ENCODE assay signal across 8 mouse cellular contexts in genomic region chr12:31170546-31171160, GRCm38 (mm10).
DNase-seq lines count a peak whose midpoint lies in the region; ATAC-seq and TF ChIP-seq lines count a peak whose summit lies in the region.

No protein-coding gene starts in this region.

- DNase-seq in frontal cortex, adult 2 months (ENCODE audit: extremely low spot score in 1 of 2, low spot score in 1 of 2) = peak; percentile 87 to 88
- DNase-seq in left cerebral cortex, adult 2 months (ENCODE audit: extremely low spot score in 1 of 2, low spot score in 2 of 2) = peak; percentile 58 to 72
- DNase-seq in right cerebral cortex, postnatal 14 days = peak; percentile 53

- no peaks in the 10 kb centered on the region for H3K4me1 ChIP-seq in forebrain, embryonic 13.5 days
- no peaks in the 10 kb centered on the region for H3K4me1 ChIP-seq in forebrain, embryonic 15.5 days
- peaks cover 6% of the 10 kb centered on the region; the same call in 1 of the 2 replicates for H3K4me1 ChIP-seq in kidney, embryonic 15.5 days

- H3K4me3 ChIP-seq in forebrain, embryonic 13.5 days = no peak overlapping the region
- H3K4me3 ChIP-seq in forebrain, embryonic 15.5 days = no peak overlapping the region
- H3K4me3 ChIP-seq in C2C12 (ENCODE audit: insufficient read depth, poor library complexity, severe bottlenecking) = no peak overlapping the region
- no peak overlapping the region for H3K4me3 ChIP-seq in left cerebral cortex, adult 2 months
- no peak overlapping the region for H3K4me3 ChIP-seq in kidney, embryonic 15.5 days (replicated peaks)

- no peaks in the 10 kb centered on the region for H3K27me3 ChIP-seq in forebrain, embryonic 13.5 days
- no peaks in the 10 kb centered on the region for H3K27me3 ChIP-seq in forebrain, embryonic 15.5 days
- no peaks in the 10 kb centered on the region for H3K27me3 ChIP-seq in C2C12 (ENCODE audit: control insufficient read depth, insufficient read depth, insufficient read length)
- no peaks in the 10 kb centered on the region for H3K27me3 ChIP-seq in kidney, embryonic 15.5 days

- H3K4me2 ChIP-seq in forebrain, embryonic 13.5 days = no peak overlapping the region
- H3K4me2 ChIP-seq in forebrain, embryonic 15.5 days (replicated peaks) = no peak overlapping the region
- no peak overlapping the region for H3K4me2 ChIP-seq in kidney, embryonic 15.5 days

- H3K9me3 ChIP-seq in forebrain, embryonic 13.5 days (replicated peaks) = no peaks in the 10 kb centered on the region
- no peaks in the 10 kb centered on the region for H3K9me3 ChIP-seq in forebrain, embryonic 15.5 days
- no peaks in the 10 kb centered on the region for H3K9me3 ChIP-seq in kidney, embryonic 15.5 days (replicated peaks)

- H3ac ChIP-seq in C2C12 (ENCODE audit: control insufficient read depth, insufficient read length, low read depth) = no peak overlapping the region

- 0 out of 2 replicates have a peak, but pooled peaks have one; percentile 33 for ATAC-seq in forebrain, embryonic 13.5 days
- no peak for ATAC-seq in forebrain, embryonic 15.5 days (replicated peaks)
- ATAC-seq in megakaryocyte, adult 5-6 weeks (ENCODE audit: poor library complexity, severe bottlenecking) = no peak
- ATAC-seq in kidney, embryonic 15.5 days (replicated peaks; ENCODE audit: low FRiP score) = no peak

- intact Hi-C loops in left cerebral cortex, adult 2 months (cut with DNase I) = loop anchor here (1.0 to 5.0 kb wide), 2 partner anchors 97 to 132 kb away; no protein-coding TSS in a partner anchor

- H3K79me3 ChIP-seq in C2C12 (ENCODE audit: low read depth) = no peaks in the 10 kb centered on the region

- H3K9ac ChIP-seq in forebrain, embryonic 13.5 days = no peak overlapping the region
- no peak overlapping the region for H3K9ac ChIP-seq in forebrain, embryonic 15.5 days (replicated peaks)
- no peak overlapping the region for H3K9ac ChIP-seq in kidney, embryonic 15.5 days

- H3K36me3 ChIP-seq in forebrain, embryonic 13.5 days (ENCODE audit: poor library complexity, severe bottlenecking) = no peaks in the 10 kb centered on the region
- no peaks in the 10 kb centered on the region for H3K36me3 ChIP-seq in forebrain, embryonic 15.5 days
- no peaks in the 10 kb centered on the region for H3K36me3 ChIP-seq in C2C12 (ENCODE audit: control insufficient read depth, insufficient read depth)
- H3K36me3 ChIP-seq in kidney, embryonic 15.5 days = no peaks in the 10 kb centered on the region

- WGBS in forebrain, embryonic 13.5 days = 87% methylated on average over 10 of the region's 10 CpGs
- 73% methylated on average over 10 of the region's 10 CpGs for WGBS in forebrain, embryonic 15.5 days
- WGBS in kidney, embryonic 15.5 days = 81% methylated on average over 10 of the region's 10 CpGs

- H3K27ac ChIP-seq in forebrain, embryonic 13.5 days = no peak overlapping the region
- no peak overlapping the region for H3K27ac ChIP-seq in forebrain, embryonic 15.5 days (replicated peaks)
- no peak overlapping the region; the same call in 1 of the 2 replicates for H3K27ac ChIP-seq in left cerebral cortex, adult 2 months
- H3K27ac ChIP-seq in kidney, embryonic 15.5 days = no peak overlapping the region

- no peak for TF ChIP-seq CTCF in C2C12 (IDR thresholded peaks at IDR 0.05; ENCODE audit: control insufficient read depth, insufficient read depth, insufficient read length)
- peak; percentile 28 for TF ChIP-seq CTCF in left cerebral cortex, adult 2 months (IDR thresholded peaks at IDR 0.05)

- no peaks in the 10 kb centered on the region for H3K79me2 ChIP-seq in C2C12 (ENCODE audit: control insufficient read depth, insufficient read depth)

TF ChIP-seq in C2C12, 6 proteins besides CTCF, POLR2A, EP300 and RAD21:
- TF ChIP-seq FOSL1 (IDR thresholded peaks at IDR 0.05; ENCODE audit: insufficient read depth, low read length, poor library complexity, severe bottlenecking) (peak; percentile 22), MAX (IDR thresholded peaks at IDR 0.05) (peak; percentile 51), MYOD1 (IDR thresholded peaks at IDR 0.05; ENCODE audit: control insufficient read depth, insufficient read length, low read depth) (peak; percentile 35), CEBPB (IDR thresholded peaks at IDR 0.05; ENCODE audit: low read depth) (no peak), USF1 (IDR thresholded peaks at IDR 0.05; ENCODE audit: low read depth) (no peak), MYOG (IDR thresholded peaks at IDR 0.05; ENCODE audit: control insufficient read depth, extremely low read depth, insufficient read length) (no peak)
